Mouse (Mus musculus) CH12.LX (cell line): ENCODE data around the gene Rfc5. TPM values are rescaled to one million over a fixed set of nuclear protein-coding genes. Genes with fewer than 3 reads are reported as not detected.

Experiments
- DNase-seq: peaks from one replicate; pipeline ENCODE4 v3.0.0-alpha.2; 2013; ENCODE audit errors: extremely low read depth
- H3K27ac ChIP-seq: 2 replicates; pipeline ENCODE4 v1.5.1; 2012; ENCODE audit warnings: low read depth, mild to moderate bottlenecking, control low read depth, moderate library complexity; ENCODE audit not compliant: insufficient read depth
- H3K27me3 ChIP-seq: replicated peaks from 2 replicates; pipeline ENCODE3; 2012; ENCODE audit warnings: inconsistent platforms
- H3K36me3 ChIP-seq, 2 experiments: replicated peaks in 1 of 2; 2 replicates each; pipeline versions ENCODE3 to v1.6.1; 2012; ENCODE audit warnings: inconsistent platforms in 1 of 2, low read length in 1 of 2, mild to moderate bottlenecking in 1 of 2, mixed read lengths in 1 of 2, moderate library complexity in 1 of 2; ENCODE audit not compliant: control insufficient read depth in 1 of 2, insufficient read depth in 1 of 2
- H3K4me1 ChIP-seq, 2 experiments: 2 replicates each; pipeline ENCODE4 v1.6.1; 2012; ENCODE audit warnings: inconsistent platforms in 1 of 2, moderate library complexity in 1 of 2; ENCODE audit not compliant: insufficient read depth in 2 of 2, control insufficient read depth in 1 of 2
- H3K4me2 ChIP-seq: 2 replicates; pipeline ENCODE4 v1.6.1; 2012; ENCODE audit warnings: low read depth, mild to moderate bottlenecking, control low read depth; ENCODE audit not compliant: poor library complexity, insufficient read depth, severe bottlenecking
- H3K4me3 ChIP-seq, 3 experiments: fragments of 150-350 bp in 1 of 3; sonication (generic) in 1 of 3; replicated peaks in 1 of 3; 2 replicates each; pipeline versions ENCODE3 to v1.5.1; 2011 to 2012; ENCODE audit warnings: low read depth in 2 of 3, low read length in 2 of 3, mild to moderate bottlenecking in 2 of 3, moderate library complexity in 2 of 3, control low read depth in 1 of 3, improper control_type of control experiment in 1 of 3, inconsistent platforms in 1 of 3, mixed read lengths in 1 of 3; ENCODE audit not compliant: poor library complexity in 1 of 3
- H3K79me2 ChIP-seq: replicated peaks from 2 replicates; pipeline ENCODE4 v1.6.1; 2012; ENCODE audit warnings: mild to moderate bottlenecking, moderate library complexity; ENCODE audit not compliant: control insufficient read depth, poor library complexity, insufficient read depth, severe bottlenecking; ENCODE audit errors: extremely low read depth
- H3K9ac ChIP-seq: 2 replicates; pipeline ENCODE4 v1.6.1; 2012; ENCODE audit warnings: low read depth, mild to moderate bottlenecking, control low read depth, moderate library complexity; ENCODE audit not compliant: insufficient read depth
- H3K9me3 ChIP-seq: replicated peaks from 2 replicates; pipeline ENCODE3; 2012; ENCODE audit warnings: low read length, inconsistent platforms, mixed read lengths
- BHLHE40 ChIP-seq: IDR thresholded peaks from 2 replicates; pipeline ENCODE4 v1.6.1; 2011; ENCODE audit warnings: mild to moderate bottlenecking, low read depth, low read length, improper control_type of control experiment
- CHD1 ChIP-seq: IDR thresholded peaks from 2 replicates; pipeline ENCODE4 v1.6.1; 2012; ENCODE audit warnings: low read depth, low read length, improper control_type of control experiment, inconsistent platforms
- CTCF ChIP-seq, 2 experiments: IDR thresholded peaks in 1 of 2; conservative IDR thresholded peaks in 1 of 2; 2 replicates each; pipeline ENCODE4 v1.5.1; 2011 to 2012; ENCODE audit warnings: low read depth in 2 of 2, low read length in 2 of 2, improper control_type of control experiment in 1 of 2, inconsistent platforms in 1 of 2, mild to moderate bottlenecking in 1 of 2, moderate library complexity in 1 of 2
- E2F4 ChIP-seq: IDR thresholded peaks from 2 replicates; pipeline ENCODE4 v1.6.1; 2011; ENCODE audit warnings: low read depth, low read length, improper control_type of control experiment; ENCODE audit not compliant: insufficient replicate concordance
- HCFC1 ChIP-seq: IDR thresholded peaks from 2 replicates; pipeline ENCODE4 v1.6.1; 2012; ENCODE audit warnings: low read depth, mild to moderate bottlenecking, inconsistent platforms, low read length, improper control_type of control experiment
- IRF4 ChIP-seq: IDR thresholded peaks from 2 replicates; pipeline ENCODE4 v1.6.1; 2014; ENCODE audit warnings: low read depth, mild to moderate bottlenecking, inconsistent platforms, low read length, improper control_type of control experiment
- JUN ChIP-seq: IDR thresholded peaks from 2 replicates; pipeline ENCODE4 v1.6.1; 2011; ENCODE audit warnings: low read depth, mild to moderate bottlenecking, low read length, improper control_type of control experiment, moderate library complexity; ENCODE audit not compliant: insufficient read depth
- JUND ChIP-seq: conservative IDR thresholded peaks from 2 replicates; pipeline ENCODE4 v1.6.1; 2011; ENCODE audit warnings: low read depth, low read length, improper control_type of control experiment
- KAT2A ChIP-seq: IDR thresholded peaks from 2 replicates; pipeline ENCODE4 v1.6.1; 2012; ENCODE audit warnings: low read length, improper control_type of control experiment, inconsistent platforms; ENCODE audit not compliant: insufficient replicate concordance
- MAFK ChIP-seq: IDR thresholded peaks from 2 replicates; pipeline ENCODE4 v1.6.1; 2011; ENCODE audit warnings: low read length, improper control_type of control experiment; ENCODE audit not compliant: insufficient replicate concordance
- MAX ChIP-seq: IDR thresholded peaks from 2 replicates; pipeline ENCODE4 v1.6.1; 2011; ENCODE audit warnings: low read length, improper control_type of control experiment
- MAZ ChIP-seq: IDR thresholded peaks from 2 replicates; pipeline ENCODE4 v1.6.1; 2012; ENCODE audit warnings: low read depth, mild to moderate bottlenecking, inconsistent platforms, low read length, improper control_type of control experiment, moderate library complexity
- MYC ChIP-seq: IDR thresholded peaks from 2 replicates; pipeline ENCODE4 v1.6.1; 2011; ENCODE audit warnings: low read depth, mild to moderate bottlenecking, improper control_type of control experiment, low read length
- NELFE ChIP-seq: IDR thresholded peaks from 2 replicates; pipeline ENCODE4 v1.6.1; 2011; ENCODE audit warnings: low read depth, low read length, improper control_type of control experiment
- NRF1 ChIP-seq: IDR thresholded peaks from 2 replicates; pipeline ENCODE4 v1.6.1; 2014; ENCODE audit warnings: low read depth, mild to moderate bottlenecking, inconsistent platforms, low read length, improper control_type of control experiment, moderate library complexity
- PAX5 ChIP-seq: IDR thresholded peaks from 2 replicates; pipeline ENCODE4 v1.6.1; 2012; ENCODE audit warnings: low read length, inconsistent platforms, mixed read lengths
- RCOR1 ChIP-seq: conservative IDR thresholded peaks from 2 replicates; pipeline ENCODE4 v1.6.1; 2012; ENCODE audit warnings: low read depth, mild to moderate bottlenecking, inconsistent platforms, low read length, improper control_type of control experiment
- SMC3 ChIP-seq: IDR thresholded peaks from 2 replicates; pipeline ENCODE4 v1.6.1; 2011; ENCODE audit warnings: low read depth, low read length, improper control_type of control experiment
- UBTF ChIP-seq: IDR thresholded peaks from 2 replicates; pipeline ENCODE4 v1.6.1; 2012; ENCODE audit warnings: low read depth, mild to moderate bottlenecking, inconsistent platforms, low read length, improper control_type of control experiment, moderate library complexity
- USF1 ChIP-seq: IDR thresholded peaks from 2 replicates; pipeline ENCODE4 v1.6.1; 2014; ENCODE audit warnings: low read depth, mild to moderate bottlenecking, inconsistent platforms, low read length, improper control_type of control experiment
- USF2 ChIP-seq: conservative IDR thresholded peaks from 2 replicates; pipeline ENCODE4 v1.6.1; 2011; ENCODE audit warnings: low read depth, low read length, improper control_type of control experiment
- ZC3H11A ChIP-seq: IDR thresholded peaks from 2 replicates; pipeline ENCODE4 v1.6.1; 2012; ENCODE audit warnings: low read depth, mild to moderate bottlenecking, inconsistent platforms, low read length, improper control_type of control experiment
- ZKSCAN1 ChIP-seq: IDR thresholded peaks from 2 replicates; pipeline ENCODE4 v1.6.1; 2012; ENCODE audit warnings: low read depth, inconsistent platforms, low read length, improper control_type of control experiment, borderline replicate concordance
- ZNF384 ChIP-seq: IDR thresholded peaks from 2 replicates; pipeline ENCODE4 v1.6.1; 2012; ENCODE audit warnings: low read depth, low read length, improper control_type of control experiment, inconsistent platforms
- dilution Hi-C: fragments of 300-500 bp; cut with MboI; formaldehyde crosslinking; loops from 2 replicates; pipeline ENCODE4 v1.14.3; 2020; ENCODE audit warnings: low sequenced_read_pairs; ENCODE audit not compliant: extremely low pct_unique_long_range_greater_than_20kb, extremely low pct_ligation_motif_present
- in situ Hi-C: fragments of 300-500 bp; cut with MboI; formaldehyde crosslinking; loops from 3 replicates; pipeline ENCODE4 v1.14.3; 2019; ENCODE audit warnings: low sequenced_read_pairs, low pct_ligation_motif_present, low pct_unique_long_range_greater_than_20kb, mixed read lengths
- polyA plus RNA-seq: library from polyadenylated mRNA; unstranded; fragments of >175 nt; gene quantifications from 2 replicates; pipeline ENCODE4 v1.2.1, GENCODE M21; 2012; ENCODE audit warnings: low read depth; ENCODE audit not compliant: insufficient read length
- total RNA-seq, 2 experiments: library from RNA; depleted of rRNA; stranded (reverse); fragments of 300-350 nt in 1 of 2; fragments of >200 nt in 1 of 2; gene quantifications; 2 replicates each; pipeline ENCODE4 v1.2.3; 2012 to 2014

The Rfc5 gene
- total and polyA plus RNA-seq, 3 experiments, result 137 to 221 (median 186) TPM

DNA sequence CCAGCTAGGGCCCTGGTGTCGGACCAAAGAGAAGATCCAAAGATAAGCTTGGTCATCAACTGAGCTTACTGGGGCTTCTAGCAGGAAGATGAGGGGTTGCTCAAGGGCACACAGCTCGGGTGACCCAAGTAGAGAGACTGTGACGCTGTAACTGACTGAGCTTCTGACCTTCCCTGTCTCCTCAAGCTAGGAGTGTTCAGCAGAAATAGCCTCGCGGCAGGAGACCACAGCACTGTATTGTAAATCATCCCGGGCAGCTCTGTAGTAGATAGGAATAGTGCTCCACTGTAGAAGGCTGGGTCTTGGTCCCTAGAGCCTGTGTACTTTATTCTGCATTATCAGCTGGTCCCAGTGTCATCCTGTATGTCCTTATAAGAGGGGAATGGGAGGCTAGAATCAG is 47.0 kb downstream of the Rfc5 start:
- dilution Hi-C loops (no loop called here), in situ Hi-C loops (no loop called here)
- TF ChIP-seq MAX, result no peak
- no peak for TF ChIP-seq HCFC1
- no peak for TF ChIP-seq RCOR1
- no peak for TF ChIP-seq USF1
- no peak for TF ChIP-seq KAT2A
- TF ChIP-seq MAZ, result no peak
- TF ChIP-seq CTCF (conservative IDR thresholded peaks at IDR 0.05 in 1 of 2, IDR thresholded peaks at IDR 0.05 in 1 of 2; ENCODE audit: low read depth in 2 of 2, low read length in 2 of 2), result no peak
- no peak for TF ChIP-seq MAFK
- TF ChIP-seq NELFE, result no peak
- TF ChIP-seq MYC, result no peak
- TF ChIP-seq NRF1, result no peak
- no peak for TF ChIP-seq SMC3
- TF ChIP-seq IRF4, result no peak
- TF ChIP-seq ZKSCAN1, result no peak
- TF ChIP-seq JUND, result no peak
- TF ChIP-seq E2F4, result no peak
- no peak for TF ChIP-seq CHD1
- TF ChIP-seq, all 38 proteins: peak for 0

DNA sequence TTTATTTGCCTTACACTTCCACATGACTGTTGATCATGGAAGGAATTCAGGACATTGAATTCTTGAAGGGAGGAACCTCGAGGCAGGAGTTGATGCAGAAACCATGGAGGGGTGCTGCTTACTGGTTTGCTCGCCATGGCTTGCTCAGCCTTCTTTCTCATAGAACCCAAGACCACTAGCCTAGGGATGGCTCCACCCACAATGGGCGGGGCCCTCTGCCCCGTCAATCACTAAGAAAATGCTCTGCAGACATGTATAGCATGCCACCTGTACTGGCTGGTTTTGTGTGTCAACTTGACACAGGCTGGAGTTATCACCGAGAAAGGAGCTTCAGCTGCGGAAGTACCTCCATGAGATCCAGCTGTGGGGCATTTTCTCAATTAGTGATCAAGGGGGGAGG is 48.8 kb downstream of the Rfc5 start:
- no peak overlapping the region for H3K27ac ChIP-seq
- peaks cover 9 to 33% of the 10 kb centered on the region in 2 experiments for H3K36me3 ChIP-seq
- in situ Hi-C loops, result no loop called here
- no peaks in the 10 kb centered on the region for H3K27me3 ChIP-seq
- no peak overlapping the region for H3K9ac ChIP-seq
- H3K79me2 ChIP-seq, result no peaks in the 10 kb centered on the region
- TF ChIP-seq MAX, result no peak
- TF ChIP-seq USF2, result no peak
- TF ChIP-seq PAX5, result no peak
- TF ChIP-seq JUND, result no peak
- no peak for TF ChIP-seq USF1
- TF ChIP-seq ZC3H11A, result no peak
- TF ChIP-seq ZNF384, result no peak
- no peak for TF ChIP-seq CTCF (conservative IDR thresholded peaks at IDR 0.05 in 1 of 2, IDR thresholded peaks at IDR 0.05 in 1 of 2; ENCODE audit: low read depth in 2 of 2, low read length in 2 of 2)
- no peak for TF ChIP-seq MAFK
- TF ChIP-seq BHLHE40, result no peak
- no peak for TF ChIP-seq ZKSCAN1
- no peak for TF ChIP-seq UBTF
- no peak for TF ChIP-seq JUN
- TF ChIP-seq MYC, result no peak
- TF ChIP-seq, all 38 proteins: peak for 0
- dilution Hi-C loops, result no loop called here
- Histone ChIP-seq H3K4me1 (no peaks in the 10 kb centered on the region), H3K9me3 (peaks cover 2% of the 10 kb centered on the region), H3K4me2 (no peak overlapping the region), H3K4me3 (no peak overlapping the region)
- no peak for DNase-seq

More for the DNA sequence above, 47.0 kb downstream of the Rfc5 start:
- Histone ChIP-seq H3K36me3 (peaks cover 2 to 23% of the 10 kb centered on the region in 2 experiments), H3K27me3 (no peaks in the 10 kb centered on the region), H3K4me1 (peaks cover 0 to 5% of the 10 kb centered on the region in 2 experiments; a peak in 2 of 4 replicates), H3K9me3 (peaks cover under 1% of the 10 kb centered on the region), H3K27ac (no peak overlapping the region), H3K4me2 (no peak overlapping the region), H3K4me3 (no peak overlapping the region), H3K9ac (no peak overlapping the region), H3K79me2 (no peaks in the 10 kb centered on the region)
- no peak for DNase-seq
